Mouse (Mus musculus): ENCODE data around the gene C1qtnf2. TPM values are rescaled to one million over a fixed set of nuclear protein-coding genes. Genes with fewer than 3 reads are reported as not detected.

The C1qtnf2 gene
- total RNA-seq, 2 experiments from 2014 or later = 17.6 to 20.7 TPM

GRCm38 (mm10) chr11:43481672-43482522 lies 7.8 kb downstream of the C1qtnf2 start:
- DNase-seq (ENCODE audit: low spot score in 2 of 2) = no peak

GRCm38 (mm10) chr11:43483122-43483792 lies 9.2 kb downstream of the C1qtnf2 start:
- DNase-seq (ENCODE audit: low spot score in 2 of 2) = no peak

- DNase-seq (ENCODE audit: low spot score in 2 of 2) = no peak
Measured at GRCm38 (mm10) chr11:43484057-43484456, 10.0 kb downstream of the C1qtnf2 start.

- no peak for DNase-seq (ENCODE audit: low spot score in 2 of 2)
Measured at GRCm38 (mm10) chr11:43484652-43485051, 10.6 kb downstream of the C1qtnf2 start.

GRCm38 (mm10) chr11:43485855-43486254 lies 11.8 kb downstream of the C1qtnf2 start:
- DNase-seq (ENCODE audit: low spot score in 2 of 2) = no peak

- DNase-seq (ENCODE audit: low spot score in 2 of 2) = peak; percentile 46 to 63
Measured at GRCm38 (mm10) chr11:43492663-43493062, 18.6 kb downstream of the C1qtnf2 start.

- peak in 1 of 2 experiments; percentile 45 for DNase-seq (ENCODE audit: low spot score in 2 of 2)
Measured at GRCm38 (mm10) chr11:43493815-43494409, 19.8 kb downstream of the C1qtnf2 start.

GRCm38 (mm10) chr11:43495037-43495436 lies 21.0 kb downstream of the C1qtnf2 start:
- no peak for DNase-seq (ENCODE audit: low spot score in 2 of 2)

GRCm38 (mm10) chr11:43495532-43495931 lies 21.5 kb downstream of the C1qtnf2 start:
- peak; percentile 43 to 65 for DNase-seq (ENCODE audit: low spot score in 2 of 2)

- no peak for DNase-seq (ENCODE audit: low spot score in 2 of 2)
Measured at GRCm38 (mm10) chr11:43501256-43501655, 27.2 kb downstream of the C1qtnf2 start.

- DNase-seq (ENCODE audit: low spot score in 2 of 2) = no peak
Measured at GRCm38 (mm10) chr11:43505188-43505587, 31.1 kb downstream of the C1qtnf2 start.

GRCm38 (mm10) chr11:43507976-43508375 lies 33.9 kb downstream of the C1qtnf2 start:
- DNase-seq (ENCODE audit: low spot score in 2 of 2) = no peak

GRCm38 (mm10) chr11:43509878-43510277 lies 35.8 kb downstream of the C1qtnf2 start:
- no peak for DNase-seq (ENCODE audit: low spot score in 2 of 2)

- DNase-seq (ENCODE audit: low spot score in 2 of 2) = no peak
Measured at GRCm38 (mm10) chr11:43512661-43513190, 38.6 kb downstream of the C1qtnf2 start.

- peak in 1 of 2 experiments; percentile 18 for DNase-seq (ENCODE audit: low spot score in 2 of 2)
Measured at GRCm38 (mm10) chr11:43516344-43517021, 42.4 kb downstream of the C1qtnf2 start.

GRCm38 (mm10) chr11:43517641-43518040 lies 43.6 kb downstream of the C1qtnf2 start:
- DNase-seq (ENCODE audit: low spot score in 2 of 2) = no peak

- DNase-seq (ENCODE audit: low spot score in 2 of 2) = no peak
Measured at GRCm38 (mm10) chr11:43518086-43518485, 44.0 kb downstream of the C1qtnf2 start.

GRCm38 (mm10) chr11:43518821-43519220 lies 44.7 kb downstream of the C1qtnf2 start:
- no peak for DNase-seq (ENCODE audit: low spot score in 2 of 2)

GRCm38 (mm10) chr11:43520521-43520920 lies 46.4 kb downstream of the C1qtnf2 start:
- no peak for DNase-seq (ENCODE audit: low spot score in 2 of 2)

- peak in 1 of 2 experiments; percentile 45 for DNase-seq (ENCODE audit: low spot score in 2 of 2)
Measured at GRCm38 (mm10) chr11:43528078-43528682, 54.1 kb downstream of the C1qtnf2 start.

Data from adrenal gland, postnatal 4 days (tissue).